Mouse (Mus musculus): ENCODE measurements around the gene Fgfr2. TPM values are rescaled to one million over a fixed set of nuclear protein-coding genes. Genes with fewer than 3 reads are reported as not detected.

The Fgfr2 gene
- polyA plus RNA-seq, 1 experiment: 1.7 TPM

DNA sequence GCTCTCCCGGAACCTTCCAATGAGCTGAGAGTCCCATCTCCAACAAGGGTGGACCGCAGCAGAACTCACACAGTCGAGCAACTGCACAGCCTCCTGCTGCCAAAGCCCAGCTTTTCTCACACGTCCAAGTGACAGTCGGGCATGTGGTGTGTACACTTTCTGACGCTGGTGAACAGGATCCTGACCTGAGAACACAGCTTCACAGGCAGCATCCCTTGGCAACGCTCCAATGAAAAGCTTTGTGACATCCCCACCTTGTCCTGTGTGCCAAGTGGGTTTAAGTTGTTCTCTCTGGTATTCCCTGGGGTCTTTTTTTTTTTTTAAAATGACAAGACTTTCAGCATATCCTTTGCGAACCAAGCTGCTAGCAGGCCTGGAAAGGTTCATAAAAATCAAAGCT, 886.4 kb downstream of the Fgfr2 start:
- Histone ChIP-seq H3K79me2 (ENCODE audit: control insufficient read depth, insufficient read depth) (no peaks in the 10 kb centered on the region), H3K36me3 (ENCODE audit: control insufficient read depth, insufficient read depth) (peaks cover 7% of the 10 kb centered on the region), H3K27me3 (ENCODE audit: control insufficient read depth, insufficient read depth, insufficient read length) (no peaks in the 10 kb centered on the region), H3K79me3 (ENCODE audit: low read depth) (no peaks in the 10 kb centered on the region), H3K4me3 (ENCODE audit: insufficient read depth, poor library complexity, severe bottlenecking) (no peak overlapping the region), H3ac (ENCODE audit: control insufficient read depth, insufficient read length, low read depth) (no peak overlapping the region)
- TF ChIP-seq CTCF (IDR thresholded peaks at IDR 0.05; ENCODE audit: control insufficient read depth, insufficient read depth, insufficient read length) (no peak), USF1 (IDR thresholded peaks at IDR 0.05; ENCODE audit: low read depth) (no peak), MYOG (IDR thresholded peaks at IDR 0.05; ENCODE audit: control insufficient read depth, extremely low read depth, insufficient read length) (no peak), MYOD1 (IDR thresholded peaks at IDR 0.05; ENCODE audit: control insufficient read depth, insufficient read length, low read depth) (no peak), MAX (IDR thresholded peaks at IDR 0.05) (no peak), CEBPB (IDR thresholded peaks at IDR 0.05; ENCODE audit: low read depth) (no peak), FOSL1 (IDR thresholded peaks at IDR 0.05; ENCODE audit: insufficient read depth, low read length, poor library complexity, severe bottlenecking) (no peak)

DNA sequence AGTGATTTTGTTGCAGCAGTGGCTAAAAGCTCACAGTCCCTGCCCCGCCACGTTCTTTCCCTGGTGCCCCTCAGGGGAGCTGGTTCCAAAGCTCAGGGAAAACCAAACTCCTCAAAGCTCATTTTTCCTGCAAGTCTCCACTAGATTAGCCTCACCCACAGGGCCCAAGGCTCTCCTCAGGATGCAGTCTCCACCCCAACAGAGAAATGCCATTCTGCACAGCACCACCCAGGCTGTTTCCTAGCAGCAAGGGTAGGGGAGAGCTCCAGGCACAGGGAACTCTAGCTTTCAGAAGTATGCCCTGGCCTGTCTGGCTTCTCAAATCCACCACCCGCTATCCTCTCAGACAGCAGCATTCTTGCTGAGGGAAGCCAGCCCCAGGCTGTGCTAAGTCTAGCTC, 888.9 kb downstream of the Fgfr2 start:
- Histone ChIP-seq H3ac (ENCODE audit: control insufficient read depth, insufficient read length, low read depth) (no peak overlapping the region), H3K79me3 (ENCODE audit: low read depth) (no peaks in the 10 kb centered on the region), H3K27me3 (ENCODE audit: control insufficient read depth, insufficient read depth, insufficient read length) (no peaks in the 10 kb centered on the region), H3K4me3 (ENCODE audit: insufficient read depth, poor library complexity, severe bottlenecking) (no peak overlapping the region), H3K79me2 (ENCODE audit: control insufficient read depth, insufficient read depth) (no peaks in the 10 kb centered on the region), H3K36me3 (ENCODE audit: control insufficient read depth, insufficient read depth) (peaks cover 7% of the 10 kb centered on the region)
- TF ChIP-seq FOSL1 (IDR thresholded peaks at IDR 0.05; ENCODE audit: insufficient read depth, low read length, poor library complexity, severe bottlenecking): no peak
- no peak for TF ChIP-seq MYOD1 (IDR thresholded peaks at IDR 0.05; ENCODE audit: control insufficient read depth, insufficient read length, low read depth)
- no peak for TF ChIP-seq MAX (IDR thresholded peaks at IDR 0.05)
- TF ChIP-seq MYOG (IDR thresholded peaks at IDR 0.05; ENCODE audit: control insufficient read depth, extremely low read depth, insufficient read length): no peak
- TF ChIP-seq CTCF (IDR thresholded peaks at IDR 0.05; ENCODE audit: control insufficient read depth, insufficient read depth, insufficient read length): no peak
- no peak for TF ChIP-seq USF1 (IDR thresholded peaks at IDR 0.05; ENCODE audit: low read depth)
- TF ChIP-seq CEBPB (IDR thresholded peaks at IDR 0.05; ENCODE audit: low read depth): no peak

GRCm38 (mm10) chr7:132233732-132234131, 889.4 kb downstream of the Fgfr2 start:
- TF ChIP-seq CEBPB (IDR thresholded peaks at IDR 0.05; ENCODE audit: low read depth) (no peak), FOSL1 (IDR thresholded peaks at IDR 0.05; ENCODE audit: insufficient read depth, low read length, poor library complexity, severe bottlenecking) (no peak), USF1 (IDR thresholded peaks at IDR 0.05; ENCODE audit: low read depth) (no peak), MAX (IDR thresholded peaks at IDR 0.05) (no peak)
- Histone ChIP-seq H3K27me3 (ENCODE audit: control insufficient read depth, insufficient read depth, insufficient read length) (no peaks in the 10 kb centered on the region), H3K79me2 (ENCODE audit: control insufficient read depth, insufficient read depth) (no peaks in the 10 kb centered on the region), H3ac (ENCODE audit: control insufficient read depth, insufficient read length, low read depth) (no peak overlapping the region), H3K4me3 (ENCODE audit: insufficient read depth, poor library complexity, severe bottlenecking) (no peak overlapping the region), H3K79me3 (ENCODE audit: low read depth) (no peaks in the 10 kb centered on the region), H3K36me3 (ENCODE audit: control insufficient read depth, insufficient read depth) (peaks cover 7% of the 10 kb centered on the region)

- Histone ChIP-seq H3K79me2 (ENCODE audit: control insufficient read depth, insufficient read depth) (no peaks in the 10 kb centered on the region), H3K79me3 (ENCODE audit: low read depth) (no peaks in the 10 kb centered on the region), H3K4me3 (ENCODE audit: insufficient read depth, poor library complexity, severe bottlenecking) (no peak overlapping the region), H3K27me3 (ENCODE audit: control insufficient read depth, insufficient read depth, insufficient read length) (no peaks in the 10 kb centered on the region), H3ac (ENCODE audit: control insufficient read depth, insufficient read length, low read depth) (no peak overlapping the region), H3K36me3 (ENCODE audit: control insufficient read depth, insufficient read depth) (peaks cover 6% of the 10 kb centered on the region)
- TF ChIP-seq FOSL1 (IDR thresholded peaks at IDR 0.05; ENCODE audit: insufficient read depth, low read length, poor library complexity, severe bottlenecking) (no peak), CTCF (IDR thresholded peaks at IDR 0.05; ENCODE audit: control insufficient read depth, insufficient read depth, insufficient read length) (no peak), MYOD1 (IDR thresholded peaks at IDR 0.05; ENCODE audit: control insufficient read depth, insufficient read length, low read depth) (no peak), MYOG (IDR thresholded peaks at IDR 0.05; ENCODE audit: control insufficient read depth, extremely low read depth, insufficient read length) (no peak), MAX (IDR thresholded peaks at IDR 0.05) (no peak), USF1 (IDR thresholded peaks at IDR 0.05; ENCODE audit: low read depth) (no peak), CEBPB (IDR thresholded peaks at IDR 0.05; ENCODE audit: low read depth) (no peak)
These were observed 890.2 kb downstream of the Fgfr2 start for GRCm38 (mm10) chr7:132232937-132233336.

DNA sequence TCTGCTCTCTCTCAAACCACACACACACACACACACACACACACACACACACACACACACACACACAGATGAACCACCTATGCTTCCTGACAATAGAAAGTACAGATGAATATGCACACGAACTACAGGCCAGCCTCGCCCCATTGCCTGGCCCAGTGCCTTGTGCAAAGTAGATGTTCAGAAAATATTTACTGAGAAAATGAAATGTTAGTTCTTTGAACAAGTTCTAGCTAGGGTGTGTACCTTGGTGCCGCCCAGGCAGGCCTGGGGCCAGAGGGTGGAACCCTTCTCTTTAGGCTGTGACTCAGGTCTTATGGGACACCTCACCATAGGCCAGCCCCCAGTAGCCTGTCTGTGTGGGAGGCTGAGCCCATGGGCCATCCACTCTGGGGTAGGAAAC, 891.7 kb downstream of the Fgfr2 start:
- no peaks in the 10 kb centered on the region for H3K27me3 ChIP-seq (ENCODE audit: control insufficient read depth, insufficient read depth, insufficient read length)
- no peaks in the 10 kb centered on the region for H3K79me2 ChIP-seq (ENCODE audit: control insufficient read depth, insufficient read depth)
- no peak overlapping the region for H3K4me3 ChIP-seq (ENCODE audit: insufficient read depth, poor library complexity, severe bottlenecking)
- H3ac ChIP-seq (ENCODE audit: control insufficient read depth, insufficient read length, low read depth): no peak overlapping the region
- no peak for TF ChIP-seq MAX (IDR thresholded peaks at IDR 0.05)
- no peak for TF ChIP-seq CEBPB (IDR thresholded peaks at IDR 0.05; ENCODE audit: low read depth)
- TF ChIP-seq MYOD1 (IDR thresholded peaks at IDR 0.05; ENCODE audit: control insufficient read depth, insufficient read length, low read depth): no peak
- no peak for TF ChIP-seq MYOG (IDR thresholded peaks at IDR 0.05; ENCODE audit: control insufficient read depth, extremely low read depth, insufficient read length)
- no peak for TF ChIP-seq CTCF (IDR thresholded peaks at IDR 0.05; ENCODE audit: control insufficient read depth, insufficient read depth, insufficient read length)
- TF ChIP-seq FOSL1 (IDR thresholded peaks at IDR 0.05; ENCODE audit: insufficient read depth, low read length, poor library complexity, severe bottlenecking): no peak
- H3K79me3 ChIP-seq (ENCODE audit: low read depth): no peaks in the 10 kb centered on the region
- no peaks in the 10 kb centered on the region for H3K36me3 ChIP-seq (ENCODE audit: control insufficient read depth, insufficient read depth)

DNA sequence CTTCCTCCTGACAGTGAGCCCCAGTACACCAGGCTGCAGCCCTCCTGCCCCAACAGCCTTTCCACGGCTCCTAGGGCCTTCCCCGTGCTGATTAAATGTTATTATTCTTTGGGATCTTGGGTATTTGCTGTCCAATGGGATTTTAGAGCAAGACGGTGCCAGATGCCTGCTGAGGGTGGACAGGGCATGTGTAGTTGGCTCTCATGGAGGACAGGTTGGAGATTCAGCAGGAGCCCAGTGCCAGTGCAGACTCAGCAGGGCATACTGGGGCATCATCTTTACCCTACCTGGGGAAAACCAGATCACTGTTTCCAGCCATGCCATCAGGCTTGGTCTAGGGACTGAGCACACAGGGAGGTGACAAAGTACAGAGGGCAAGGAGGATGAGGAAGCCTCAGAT, 892.2 kb downstream of the Fgfr2 start:
- H3K79me3 ChIP-seq (ENCODE audit: low read depth): no peaks in the 10 kb centered on the region
- H3K79me2 ChIP-seq (ENCODE audit: control insufficient read depth, insufficient read depth): no peaks in the 10 kb centered on the region
- H3K27me3 ChIP-seq (ENCODE audit: control insufficient read depth, insufficient read depth, insufficient read length): peaks cover 1% of the 10 kb centered on the region
- H3K4me3 ChIP-seq (ENCODE audit: insufficient read depth, poor library complexity, severe bottlenecking): no peak overlapping the region
- no peaks in the 10 kb centered on the region for H3K36me3 ChIP-seq (ENCODE audit: control insufficient read depth, insufficient read depth)
- H3ac ChIP-seq (ENCODE audit: control insufficient read depth, insufficient read length, low read depth): no peak overlapping the region
- TF ChIP-seq CTCF (IDR thresholded peaks at IDR 0.05; ENCODE audit: control insufficient read depth, insufficient read depth, insufficient read length) (no peak), USF1 (IDR thresholded peaks at IDR 0.05; ENCODE audit: low read depth) (no peak)
